Comparison of ENCODE assay signal across 10 mouse cellular contexts in genomic region chr9:96731039-96731895, GRCm38 (mm10). TPM values are rescaled to one million over a fixed set of nuclear protein-coding genes. Genes with fewer than 3 reads are reported as not detected.
DNase-seq lines count a peak whose midpoint lies in the region; ATAC-seq and TF ChIP-seq lines count a peak whose summit lies in the region.
"Had no signal": no experiment of that assay in that cellular context is flagged by ENCODE, and none has a peak within 500 bp of the region (broad histone marks: within the 10 kb centered on the region; RNA-seq: fewer than 3 reads in every experiment).

No protein-coding gene starts in this region.

- H3K4me1 ChIP-seq in embryonic facial prominence, embryonic 14.5 days (ENCODE audit: control insufficient read depth, insufficient read depth, low read length): peaks cover 13% of the 10 kb centered on the region
- peaks cover 33% of the 10 kb centered on the region for H3K4me1 ChIP-seq in hindbrain, embryonic 12.5 days
- H3K4me1 ChIP-seq in neural tube, embryonic 13.5 days (replicated peaks): peaks cover 65% of the 10 kb centered on the region

- H3K9me3 ChIP-seq in embryonic facial prominence, embryonic 14.5 days (ENCODE audit: control insufficient read depth, low read length): no peaks in the 10 kb centered on the region
- H3K9me3 ChIP-seq in hindbrain, embryonic 12.5 days (replicated peaks): no peaks in the 10 kb centered on the region
- no peaks in the 10 kb centered on the region for H3K9me3 ChIP-seq in neural tube, embryonic 13.5 days
- H3K9me3 ChIP-seq: limb, embryonic 15.5 days had no signal

- no peaks in the 10 kb centered on the region for H3K36me3 ChIP-seq in embryonic facial prominence, embryonic 14.5 days (ENCODE audit: control insufficient read depth, insufficient read depth, low read length)
- no peaks in the 10 kb centered on the region for H3K36me3 ChIP-seq in hindbrain, embryonic 12.5 days
- H3K36me3 ChIP-seq in neural tube, embryonic 13.5 days: no peaks in the 10 kb centered on the region
- H3K36me3 ChIP-seq: limb, embryonic 15.5 days had no signal

- H3K27ac ChIP-seq in layer of hippocampus, adult 2 months: peak overlapping the region; percentile 89
- no peak overlapping the region for H3K27ac ChIP-seq in embryonic facial prominence, embryonic 14.5 days (replicated peaks; ENCODE audit: low read depth, low read length)
- H3K27ac ChIP-seq in hindbrain, embryonic 12.5 days: peak overlapping the region; percentile 87
- peak overlapping the region; percentile 98 for H3K27ac ChIP-seq in neural tube, embryonic 13.5 days (replicated peaks)
- H3K27ac ChIP-seq: limb, embryonic 15.5 days had no signal

- peak in 1 of 2 experiments; percentile 23 for DNase-seq in layer of hippocampus, adult 2 months (ENCODE audit: low spot score in 2 of 2)
- DNase-seq in layer of hippocampus, adult 11-12 months (ENCODE audit: low spot score): no peak
- DNase-seq in embryonic facial prominence, embryonic 14.5 days (ENCODE audit: low spot score): no peak
- no peak for DNase-seq in gastrocnemius, adult 8-10 months (ENCODE audit: low spot score in 2 of 2)
- no peak for DNase-seq in embryo, embryonic 9.5 days (ENCODE audit: extremely low spot score)

- TF ChIP-seq CTCF in layer of hippocampus, adult 2 months (conservative IDR thresholded peaks at IDR 0.05): no peak

- ATAC-seq in embryonic facial prominence, embryonic 14.5 days (ENCODE audit: low read depth): no peak
- ATAC-seq in hindbrain, embryonic 12.5 days (ENCODE audit: low FRiP score): no peak
- no peak for ATAC-seq in neural tube, embryonic 13.5 days (ENCODE audit: low read depth)
- ATAC-seq: activated CD4-positive, CD25-positive, alpha-beta regulatory T cell, adult 4 months; intestine, embryonic 16.5 days had no signal

- H3K4me2 ChIP-seq in embryonic facial prominence, embryonic 14.5 days (ENCODE audit: low read depth, low read length): peak overlapping the region; percentile 44
- peak overlapping the region; percentile 40 for H3K4me2 ChIP-seq in hindbrain, embryonic 12.5 days (replicated peaks)
- H3K4me2 ChIP-seq in neural tube, embryonic 13.5 days: peak overlapping the region; percentile 60

- WGBS in embryonic facial prominence, embryonic 14.5 days: 76% methylated on average over 19 of the region's 19 CpGs
- 75% methylated on average over 19 of the region's 19 CpGs for WGBS in hindbrain, embryonic 12.5 days
- 68% methylated on average over 19 of the region's 19 CpGs for WGBS in neural tube, embryonic 13.5 days

- no peaks in the 10 kb centered on the region for H3K27me3 ChIP-seq in embryonic facial prominence, embryonic 14.5 days (replicated peaks; ENCODE audit: control insufficient read depth, insufficient read depth, low read length)
- H3K27me3 ChIP-seq in hindbrain, embryonic 12.5 days: no peaks in the 10 kb centered on the region
- H3K27me3 ChIP-seq in neural tube, embryonic 13.5 days: no peaks in the 10 kb centered on the region
- H3K27me3 ChIP-seq: limb, embryonic 15.5 days had no signal

- H3K4me3 ChIP-seq in layer of hippocampus, adult 2 months: peak overlapping the region; percentile 59
- peak overlapping the region; percentile 18 for H3K4me3 ChIP-seq in embryonic facial prominence, embryonic 14.5 days (ENCODE audit: low read depth, low read length)
- peak overlapping the region; percentile 25 for H3K4me3 ChIP-seq in hindbrain, embryonic 12.5 days
- H3K4me3 ChIP-seq in neural tube, embryonic 13.5 days: peak overlapping the region; percentile 43
- H3K4me3 ChIP-seq: limb, embryonic 15.5 days had no signal

- no peak overlapping the region for H3K9ac ChIP-seq in embryonic facial prominence, embryonic 14.5 days (ENCODE audit: low read depth, low read length)
- peak overlapping the region; percentile 53 for H3K9ac ChIP-seq in hindbrain, embryonic 12.5 days
- peak overlapping the region; percentile 81 for H3K9ac ChIP-seq in neural tube, embryonic 13.5 days
- H3K9ac ChIP-seq: limb, embryonic 15.5 days had no signal

RNA-seq across cellular contexts. Expression of gene Zbtb38, which starts 21.4 kb away (rescaled TPM):
- 10 to 100 TPM; 57.9 to 65.3 TPM for total RNA-seq in layer of hippocampus, adult 2 months (2021)
- polyA plus RNA-seq in embryonic facial prominence, embryonic 14.5 days (2014; fragmentation: Nextera tagmentation; extraction: Ambion mirVana): 17.1 and 18.1 TPM in 2 replicates
- polyA plus RNA-seq in hindbrain, embryonic 12.5 days (2016; fragmentation: Nextera tagmentation; extraction: Ambion mirVana): 18.0 and 20.0 TPM in 2 replicates
- 38.5 and 41.3 TPM in 2 replicates for polyA plus RNA-seq in neural tube, embryonic 13.5 days (2015; fragmentation: Nextera tagmentation; extraction: Ambion mirVana)
- 10 to 100 TPM; 32.6 to 33.9 (median 32.9) TPM for total RNA-seq in gastrocnemius, adult 8-10 months (2022)
